Mouse (Mus musculus): ENCODE results near the gene Gpr119. TPM values are rescaled to one million over a fixed set of nuclear protein-coding genes. Genes with fewer than 3 reads are reported as not detected.

Gpr119 gene
- polyA plus RNA-seq (2015; fragmentation: Nextera tagmentation; extraction: Ambion mirVana): not detected in 2 replicates

GRCm38 (mm10) chrX:48674171-48674570 is at the start of gene Gpr119:
Gpr119 (minus strand) TSS chrX:48674478.
- H3K36me3 ChIP-seq (ENCODE audit: insufficient read depth, low read length): no peaks in the 10 kb centered on the region
- no peak within 1 kb of the TSS for H3K4me3 ChIP-seq (replicated peaks; ENCODE audit: low read depth, low read length)
- H3K4me2 ChIP-seq (ENCODE audit: low read length): no peak within 1 kb of the TSS
- H3K27ac ChIP-seq: no peak within 1 kb of the TSS
- 60% methylated on average over 4 of the region's 4 CpGs for WGBS
- no peaks in the 10 kb centered on the region for H3K9me3 ChIP-seq (replicated peaks; ENCODE audit: low read length)
- no peak for DNase-seq (ENCODE audit: low spot score)
- no peaks in the 10 kb centered on the region for H3K27me3 ChIP-seq (ENCODE audit: insufficient read depth, low read length)
- TF ChIP-seq CTCF (IDR thresholded peaks at IDR 0.05; ENCODE audit: low read depth): no peak
- ATAC-seq (replicated peaks; ENCODE audit: low FRiP score, low read depth): no peak
- no peaks in the 10 kb centered on the region for H3K4me1 ChIP-seq (replicated peaks; ENCODE audit: insufficient read depth, low read length)
- H3K9ac ChIP-seq (ENCODE audit: low read depth, low read length): no peak within 1 kb of the TSS

- Histone ChIP-seq H3K27ac (no peak overlapping the region), H3K27me3 (ENCODE audit: insufficient read depth, low read length) (no peaks in the 10 kb centered on the region), H3K4me1 (replicated peaks; ENCODE audit: insufficient read depth, low read length) (no peaks in the 10 kb centered on the region), H3K4me2 (ENCODE audit: low read length) (no peak overlapping the region), H3K4me3 (replicated peaks; ENCODE audit: low read depth, low read length) (no peak overlapping the region), H3K36me3 (ENCODE audit: insufficient read depth, low read length) (no peaks in the 10 kb centered on the region), H3K9me3 (replicated peaks; ENCODE audit: low read length) (no peaks in the 10 kb centered on the region), H3K9ac (ENCODE audit: low read depth, low read length) (no peak overlapping the region)
- no peak for ATAC-seq (replicated peaks; ENCODE audit: low FRiP score, low read depth)
- no peak for DNase-seq (ENCODE audit: low spot score)
- WGBS: 87% methylated on average over 8 of the region's 8 CpGs
- no peak for TF ChIP-seq CTCF (IDR thresholded peaks at IDR 0.05; ENCODE audit: low read depth)
Measured at GRCm38 (mm10) chrX:48712846-48713245, 38.6 kb upstream of the Gpr119 start.

GRCm38 (mm10) chrX:48709701-48710100 is 35.4 kb upstream of the Gpr119 start:
- Histone ChIP-seq H3K36me3 (ENCODE audit: insufficient read depth, low read length) (no peaks in the 10 kb centered on the region), H3K27me3 (ENCODE audit: insufficient read depth, low read length) (no peaks in the 10 kb centered on the region), H3K4me1 (replicated peaks; ENCODE audit: insufficient read depth, low read length) (no peaks in the 10 kb centered on the region), H3K9me3 (replicated peaks; ENCODE audit: low read length) (no peaks in the 10 kb centered on the region), H3K4me3 (replicated peaks; ENCODE audit: low read depth, low read length) (no peak overlapping the region), H3K4me2 (ENCODE audit: low read length) (no peak overlapping the region), H3K27ac (no peak overlapping the region), H3K9ac (ENCODE audit: low read depth, low read length) (no peak overlapping the region)
- 90% methylated on average over 10 of the region's 10 CpGs for WGBS
- TF ChIP-seq CTCF (IDR thresholded peaks at IDR 0.05; ENCODE audit: low read depth): no peak
- no peak for ATAC-seq (replicated peaks; ENCODE audit: low FRiP score, low read depth)
- no peak for DNase-seq (ENCODE audit: low spot score)

GRCm38 (mm10) chrX:48694864-48695371 is 20.6 kb upstream of the Gpr119 start, which contains the start of gene Rbmx2:
Rbmx2 (plus strand) TSS chrX:48695004.
- Histone ChIP-seq H3K9me3 (replicated peaks; ENCODE audit: low read length) (no peaks in the 10 kb centered on the region), H3K36me3 (ENCODE audit: insufficient read depth, low read length) (no peaks in the 10 kb centered on the region), H3K27me3 (ENCODE audit: insufficient read depth, low read length) (no peaks in the 10 kb centered on the region), H3K4me1 (replicated peaks; ENCODE audit: insufficient read depth, low read length) (no peaks in the 10 kb centered on the region), H3K4me2 (ENCODE audit: low read length) (peak within 1 kb of the TSS; percentile 50), H3K9ac (ENCODE audit: low read depth, low read length) (peak within 1 kb of the TSS; percentile 64), H3K4me3 (replicated peaks; ENCODE audit: low read depth, low read length) (peak within 1 kb of the TSS; percentile 52), H3K27ac (no peak within 1 kb of the TSS)
- 21% methylated on average over 41 of the region's 42 CpGs for WGBS
- DNase-seq (ENCODE audit: low spot score) (peak; percentile 92), ATAC-seq (replicated peaks; ENCODE audit: low FRiP score, low read depth) (peak; percentile 98)
- no peak for TF ChIP-seq CTCF (IDR thresholded peaks at IDR 0.05; ENCODE audit: low read depth)

GRCm38 (mm10) chrX:48694460-48694859 is 20.2 kb upstream of the Gpr119 start:
- TF ChIP-seq CTCF (IDR thresholded peaks at IDR 0.05; ENCODE audit: low read depth): no peak
- 29% methylated on average over 6 of the region's 6 CpGs for WGBS

GRCm38 (mm10) chrX:48683857-48684256 is 9.6 kb upstream of the Gpr119 start:
- Histone ChIP-seq H3K36me3 (ENCODE audit: insufficient read depth, low read length) (no peaks in the 10 kb centered on the region), H3K4me2 (ENCODE audit: low read length) (no peak overlapping the region), H3K27ac (no peak overlapping the region), H3K4me1 (replicated peaks; ENCODE audit: insufficient read depth, low read length) (no peaks in the 10 kb centered on the region), H3K27me3 (ENCODE audit: insufficient read depth, low read length) (no peaks in the 10 kb centered on the region), H3K9me3 (replicated peaks; ENCODE audit: low read length) (no peaks in the 10 kb centered on the region), H3K4me3 (replicated peaks; ENCODE audit: low read depth, low read length) (no peak overlapping the region), H3K9ac (ENCODE audit: low read depth, low read length) (no peak overlapping the region)
- ATAC-seq (replicated peaks; ENCODE audit: low FRiP score, low read depth) (no peak), DNase-seq (ENCODE audit: low spot score) (no peak)
- no peak for TF ChIP-seq CTCF (IDR thresholded peaks at IDR 0.05; ENCODE audit: low read depth)
- WGBS: 69% methylated on average over 5 of the region's 5 CpGs

More at GRCm38 (mm10) chrX:48694460-48694859, 20.2 kb upstream of the Gpr119 start:
- Histone ChIP-seq H3K27me3 (ENCODE audit: insufficient read depth, low read length) (no peaks in the 10 kb centered on the region), H3K4me2 (ENCODE audit: low read length) (peak overlapping the region; percentile 42), H3K4me3 (replicated peaks; ENCODE audit: low read depth, low read length) (peak overlapping the region; percentile 52), H3K4me1 (replicated peaks; ENCODE audit: insufficient read depth, low read length) (no peaks in the 10 kb centered on the region), H3K36me3 (ENCODE audit: insufficient read depth, low read length) (no peaks in the 10 kb centered on the region), H3K9me3 (replicated peaks; ENCODE audit: low read length) (no peaks in the 10 kb centered on the region), H3K27ac (no peak overlapping the region), H3K9ac (ENCODE audit: low read depth, low read length) (no peak overlapping the region)
- no peak for DNase-seq (ENCODE audit: low spot score)
- ATAC-seq (replicated peaks; ENCODE audit: low FRiP score, low read depth): peak; percentile 85

- no peaks in the 10 kb centered on the region for H3K36me3 ChIP-seq (ENCODE audit: insufficient read depth, low read length)
- WGBS: 20% methylated on average over 3 of the region's 3 CpGs
- ATAC-seq (replicated peaks; ENCODE audit: low FRiP score, low read depth): no peak
- peak; percentile 73 for TF ChIP-seq CTCF (IDR thresholded peaks at IDR 0.05; ENCODE audit: low read depth)
- H3K4me3 ChIP-seq (replicated peaks; ENCODE audit: low read depth, low read length): no peak overlapping the region
- no peaks in the 10 kb centered on the region for H3K4me1 ChIP-seq (replicated peaks; ENCODE audit: insufficient read depth, low read length)
- H3K4me2 ChIP-seq (ENCODE audit: low read length): no peak overlapping the region
- H3K27me3 ChIP-seq (ENCODE audit: insufficient read depth, low read length): no peaks in the 10 kb centered on the region
- H3K9me3 ChIP-seq (replicated peaks; ENCODE audit: low read length): no peaks in the 10 kb centered on the region
- no peak overlapping the region for H3K27ac ChIP-seq
- peak; percentile 63 for DNase-seq (ENCODE audit: low spot score)
- H3K9ac ChIP-seq (ENCODE audit: low read depth, low read length): no peak overlapping the region
Measured at GRCm38 (mm10) chrX:48683451-48683850, 9.2 kb upstream of the Gpr119 start.

Measured in kidney, postnatal 0 days (tissue).